Mouse (Mus musculus) ES-E14 (cell line): ENCODE data around the gene Xpr1. TPM values are rescaled to one million over a fixed set of nuclear protein-coding genes. Genes with fewer than 3 reads are reported as not detected.

ENCODE experiments used
- DNase-seq: peaks from one replicate; pipeline ENCODE4 v3.0.0-alpha.2; 2013; ENCODE audit warnings: low read depth, low spot score
- H3K27ac ChIP-seq: 2 replicates; pipeline ENCODE4 v1.5.1; 2012; ENCODE audit warnings: low read depth, mild to moderate bottlenecking, low read length, moderate library complexity, mixed read lengths; ENCODE audit not compliant: poor library complexity, insufficient read depth, severe bottlenecking
- H3K36me3 ChIP-seq: 2 replicates; pipeline ENCODE4 v1.6.1; 2012; ENCODE audit warnings: mild to moderate bottlenecking, low read length, moderate library complexity, mixed read lengths; ENCODE audit not compliant: control insufficient read depth, poor library complexity, insufficient read depth, severe bottlenecking
- H3K4me1 ChIP-seq, 2 experiments: fragments of 150-350 bp in 1 of 2; sonication (generic) in 1 of 2; 2 replicates each; pipeline ENCODE4 v1.6.1; 2012; ENCODE audit warnings: low read length in 2 of 2, mild to moderate bottlenecking in 1 of 2, mixed read lengths in 1 of 2; ENCODE audit not compliant: control insufficient read depth in 2 of 2, insufficient read depth in 2 of 2, poor library complexity in 1 of 2
- H3K4me3 ChIP-seq, 2 experiments: fragments of 150-350 bp in 1 of 2; sonication (generic) in 1 of 2; 2 replicates each; pipeline ENCODE4 v1.5.1; 2012; ENCODE audit warnings: low read length in 2 of 2, low read depth in 1 of 2, mild to moderate bottlenecking in 1 of 2, mixed read lengths in 1 of 2; ENCODE audit not compliant: insufficient read depth in 1 of 2, poor library complexity in 1 of 2, severe bottlenecking in 1 of 2
- H3K9ac ChIP-seq: 2 replicates; pipeline ENCODE4 v1.6.1; 2012; ENCODE audit warnings: low read depth, mild to moderate bottlenecking, low read length, mixed read lengths; ENCODE audit not compliant: poor library complexity, insufficient read depth, severe bottlenecking
- H3K9me3 ChIP-seq: fragments of 150-350 bp; sonication (generic); 2 replicates; pipeline ENCODE4 v1.6.1; 2012; ENCODE audit warnings: low read depth, mild to moderate bottlenecking, low read length; ENCODE audit not compliant: control insufficient read depth, insufficient read depth
- CHD2 ChIP-seq: IDR thresholded peaks from 2 replicates; pipeline ENCODE4 v1.6.1; 2014; ENCODE audit warnings: mild to moderate bottlenecking, low read depth, low read length, inconsistent platforms
- HCFC1 ChIP-seq: IDR thresholded peaks from 2 replicates; pipeline ENCODE4 v1.6.1; 2012; ENCODE audit warnings: low read length, inconsistent platforms, borderline replicate concordance; ENCODE audit not compliant: insufficient read depth
- MAFK ChIP-seq: IDR thresholded peaks from 2 replicates; pipeline ENCODE4 v1.6.1; 2014; ENCODE audit warnings: mild to moderate bottlenecking, low read depth, low read length, inconsistent platforms; ENCODE audit not compliant: insufficient read depth
- ZC3H11A ChIP-seq: IDR thresholded peaks from 2 replicates; pipeline ENCODE4 v1.6.1; 2012; ENCODE audit warnings: low read depth, mild to moderate bottlenecking, inconsistent platforms, low read length, borderline replicate concordance
- ZNF384 ChIP-seq: IDR thresholded peaks from 2 replicates; pipeline ENCODE4 v1.6.1; 2012; ENCODE audit warnings: low read depth, low read length, inconsistent platforms
- in situ Hi-C, 2 experiments: fragments of 600-800 bp; cut with MboI; formaldehyde crosslinking; loops; one replicate each; pipeline ENCODE4 v1.15.1; 2025; ENCODE audit warnings: low sequenced_read_pairs in 2 of 2, inconsistent platforms in 1 of 2; ENCODE audit not compliant: unreplicated experiment in 2 of 2
- total RNA-seq: library from RNA; depleted of rRNA; stranded (reverse); fragments of 300-350 nt; gene quantifications from 2 replicates; pipeline ENCODE4 v1.2.3, GENCODE M21; 2012

Gene Xpr1
- total RNA-seq, 1 experiment = 13.5 TPM

GRCm38 (mm10) chr1:155252631-155253121, 164.5 kb downstream of the Xpr1 start:
- Histone ChIP-seq H3K36me3 (no peaks in the 10 kb centered on the region), H3K9me3 (no peaks in the 10 kb centered on the region), H3K27ac (no peak overlapping the region), H3K4me3 (no peak overlapping the region), H3K4me1 (peaks cover 5 to 19% of the 10 kb centered on the region in 2 experiments; a peak in 2 of 4 replicates), H3K9ac (no peak overlapping the region)
- no peak for DNase-seq
- TF ChIP-seq ZC3H11A = no peak
- TF ChIP-seq MAFK = no peak
- no peak for TF ChIP-seq ZNF384
- no peak for TF ChIP-seq HCFC1
- no peak for TF ChIP-seq CHD2
- in situ Hi-C loops = no loop called here

- peaks cover 5 to 25% of the 10 kb centered on the region in 2 experiments; a peak in 2 of 4 replicates for H3K4me1 ChIP-seq
- H3K9ac ChIP-seq = no peak overlapping the region
- no peak overlapping the region for H3K4me3 ChIP-seq
- no peak for DNase-seq
- no peak overlapping the region; the same call in 1 of the 2 replicates for H3K27ac ChIP-seq
- no peaks in the 10 kb centered on the region for H3K36me3 ChIP-seq
- TF ChIP-seq MAFK (no peak), ZNF384 (no peak), CHD2 (no peak), ZC3H11A (no peak), HCFC1 (no peak)
- H3K9me3 ChIP-seq = no peaks in the 10 kb centered on the region
- in situ Hi-C loops = no loop called here
Measured at GRCm38 (mm10) chr1:155251596-155251995, 165.6 kb downstream of the Xpr1 start.

- Histone ChIP-seq H3K9ac (no peak overlapping the region), H3K9me3 (no peaks in the 10 kb centered on the region), H3K36me3 (no peaks in the 10 kb centered on the region), H3K4me1 (peaks cover 5 to 22% of the 10 kb centered on the region in 2 experiments; a peak in 2 of 4 replicates), H3K27ac (no peak overlapping the region), H3K4me3 (no peak overlapping the region)
- peak; percentile 54 for DNase-seq
- TF ChIP-seq HCFC1 (no peak), ZC3H11A (no peak), MAFK (no peak), ZNF384 (no peak), CHD2 (no peak)
- in situ Hi-C loops = no loop called here
Measured at GRCm38 (mm10) chr1:155250531-155251135, 166.6 kb downstream of the Xpr1 start.

GRCm38 (mm10) chr1:155249896-155250295, 167.3 kb downstream of the Xpr1 start:
- no peak for TF ChIP-seq ZNF384
- no peak for TF ChIP-seq CHD2
- no peak for TF ChIP-seq MAFK
- TF ChIP-seq HCFC1 = no peak
- TF ChIP-seq ZC3H11A = no peak
- H3K9ac ChIP-seq = no peak overlapping the region
- in situ Hi-C loops = loop anchor here in 1 of 2 experiments (25.0 kb wide), 1 partner anchor 487 kb away; no protein-coding TSS in a partner anchor
- no peaks in the 10 kb centered on the region for H3K9me3 ChIP-seq
- H3K27ac ChIP-seq = no peak overlapping the region
- H3K4me1 ChIP-seq = peaks cover 5 to 23% of the 10 kb centered on the region in 2 experiments; a peak in 2 of 4 replicates
- H3K36me3 ChIP-seq = no peaks in the 10 kb centered on the region
- H3K4me3 ChIP-seq = no peak overlapping the region
- no peak for DNase-seq
